Mouse (Mus musculus) stomach, postnatal 0 days (tissue): ENCODE measurements around the gene Pcnx2. TPM values are rescaled to one million over a fixed set of nuclear protein-coding genes. Genes with fewer than 3 reads are reported as not detected.
A peak's percentile ranks its signal among the peaks of the same experiment; 100 is the strongest.

Experiments used
- ATAC-seq: fragments of 200-750 bp; cut with Nextera tagmentation; 2 replicates; pipeline ENCODE4 v1.8.0; 2017; ENCODE audit not compliant: low FRiP score, low TSS enrichment
- DNase-seq: peaks from one replicate; pipeline ENCODE4 v3.0.0-alpha.2; 2016; ENCODE audit warnings: low spot score
- H3K27ac ChIP-seq: fragments of 300-500 bp; sonication (generic); replicated peaks from 2 replicates; pipeline ENCODE4 v1.5.1; 2014; ENCODE audit warnings: mild to moderate bottlenecking, control low read depth
- H3K27me3 ChIP-seq: fragments of 300-500 bp; sonication (generic); 2 replicates; pipeline ENCODE4 v1.6.1; 2014; ENCODE audit warnings: low read length; ENCODE audit not compliant: control insufficient read depth, insufficient read depth
- H3K36me3 ChIP-seq: fragments of 300-500 bp; sonication (generic); 2 replicates; pipeline ENCODE4 v1.6.1; 2014; ENCODE audit warnings: low read length, mixed read lengths; ENCODE audit not compliant: control insufficient read depth, insufficient read depth
- H3K4me1 ChIP-seq: fragments of 300-500 bp; sonication (generic); replicated peaks from 2 replicates; pipeline ENCODE4 v1.6.1; 2014; ENCODE audit warnings: antibody characterized with exemption; ENCODE audit not compliant: control insufficient read depth, insufficient read depth
- H3K4me2 ChIP-seq: fragments of 300-500 bp; sonication (generic); replicated peaks from 2 replicates; pipeline ENCODE4 v1.6.1; 2014; ENCODE audit warnings: low read depth, mild to moderate bottlenecking, control low read depth, moderate library complexity
- H3K4me3 ChIP-seq: fragments of 300-500 bp; sonication (generic); 2 replicates; pipeline ENCODE4 v1.5.1; 2014; ENCODE audit warnings: low read depth, low read length, control low read depth
- H3K9ac ChIP-seq: fragments of 300-500 bp; sonication (generic); 2 replicates; pipeline ENCODE4 v1.6.1; 2014; ENCODE audit warnings: mild to moderate bottlenecking, low read length, control low read depth, mixed read lengths
- H3K9me3 ChIP-seq: fragments of 300-500 bp; sonication (generic); 2 replicates; pipeline ENCODE4 v1.6.1; 2016; ENCODE audit warnings: low read length; ENCODE audit not compliant: control insufficient read depth
- CTCF ChIP-seq: IDR thresholded peaks from 2 replicates; pipeline ENCODE4 v1.5.1; 2016; ENCODE audit warnings: antibody characterized with exemption, low read depth, mild to moderate bottlenecking, moderate library complexity
- EP300 ChIP-seq: optimal IDR thresholded peaks from 2 replicates; pipeline ENCODE3; 2016; ENCODE audit warnings: antibody characterized with exemption
- WGBS: fragments of 180-500 bp; shearing (Covaris S2); extraction: QIAGEN DNeasy Blood & Tissue Kit; methylation state at CpG from one replicate; pipeline ENCODE4 v1.1.7; 2014; 5-methylcytosine and 5-hydroxymethylcytosine counted together
- polyA plus RNA-seq: library from polyadenylated mRNA; unstranded; fragments of >200 nt; fragmentation: Nextera tagmentation; extraction: Ambion mirVana; gene quantifications from 2 replicates; pipeline ENCODE4 v1.2.1, GENCODE M21; 2015

Pcnx2 gene
- polyA plus RNA-seq, 1 experiment from 2014 or later = 0.17 TPM

GRCm38 (mm10) chr8:125897388-125897787 is 729 bp downstream of the Pcnx2 start:
- ATAC-seq (no peak), DNase-seq (no peak)
- WGBS = 71% methylated on average over 11 of the region's 11 CpGs
- Histone ChIP-seq H3K4me2 (no peak overlapping the region), H3K27ac (no peak overlapping the region), H3K9ac (no peak overlapping the region), H3K27me3 (peaks cover 3% of the 10 kb centered on the region; the same call in 1 of the 2 replicates), H3K4me3 (no peak overlapping the region), H3K4me1 (no peaks in the 10 kb centered on the region), H3K9me3 (no peaks in the 10 kb centered on the region), H3K36me3 (no peaks in the 10 kb centered on the region)
- TF ChIP-seq CTCF = no peak
- TF ChIP-seq EP300 = no peak

GRCm38 (mm10) chr8:125889920-125890319 is 8.2 kb downstream of the Pcnx2 start:
- no peaks in the 10 kb centered on the region for H3K4me1 ChIP-seq
- H3K4me3 ChIP-seq = no peak overlapping the region
- no peak for ATAC-seq
- no peak overlapping the region for H3K9ac ChIP-seq
- H3K27me3 ChIP-seq = no peaks in the 10 kb centered on the region
- TF ChIP-seq CTCF (no peak), EP300 (no peak)
- DNase-seq = no peak
- H3K9me3 ChIP-seq = no peaks in the 10 kb centered on the region
- no peaks in the 10 kb centered on the region for H3K36me3 ChIP-seq
- H3K4me2 ChIP-seq = no peak overlapping the region
- WGBS = 55% methylated on average over 3 of the region's 3 CpGs
- H3K27ac ChIP-seq = no peak overlapping the region

- ATAC-seq (peak; percentile 49; the same call in 1 of the 2 replicates), DNase-seq (no peak)
- H3K9me3 ChIP-seq = no peaks in the 10 kb centered on the region
- no peak overlapping the region for H3K27ac ChIP-seq
- WGBS = 84% methylated on average over 9 of the region's 9 CpGs
- H3K36me3 ChIP-seq = no peaks in the 10 kb centered on the region
- TF ChIP-seq EP300 = no peak
- no peak for TF ChIP-seq CTCF
- H3K4me2 ChIP-seq = no peak overlapping the region
- no peaks in the 10 kb centered on the region for H3K27me3 ChIP-seq
- no peak overlapping the region for H3K4me3 ChIP-seq
- no peak overlapping the region for H3K9ac ChIP-seq
- H3K4me1 ChIP-seq = no peaks in the 10 kb centered on the region
Observed at GRCm38 (mm10) chr8:125887549-125887948, 10.6 kb downstream of the Pcnx2 start.

GRCm38 (mm10) chr8:125880447-125880846 is 17.7 kb downstream of the Pcnx2 start:
- WGBS = 82% methylated on average over 4 of the region's 4 CpGs

GRCm38 (mm10) chr8:125873250-125873534 is 24.9 kb downstream of the Pcnx2 start:
- no peak overlapping the region for H3K27ac ChIP-seq
- H3K9me3 ChIP-seq = no peaks in the 10 kb centered on the region
- no peaks in the 10 kb centered on the region for H3K27me3 ChIP-seq
- H3K4me2 ChIP-seq = no peak overlapping the region
- TF ChIP-seq EP300 (no peak), CTCF (no peak)
- H3K4me1 ChIP-seq = no peaks in the 10 kb centered on the region
- H3K36me3 ChIP-seq = no peaks in the 10 kb centered on the region
- 48% methylated on average over 2 of the region's 2 CpGs for WGBS
- ATAC-seq (peak; percentile 24; the same call in 1 of the 2 replicates), DNase-seq (peak; percentile 65)
- no peak overlapping the region for H3K4me3 ChIP-seq
- no peak overlapping the region for H3K9ac ChIP-seq

More at GRCm38 (mm10) chr8:125880447-125880846, 17.7 kb downstream of the Pcnx2 start:
- no peak overlapping the region for H3K27ac ChIP-seq
- no peaks in the 10 kb centered on the region for H3K27me3 ChIP-seq
- H3K36me3 ChIP-seq = no peaks in the 10 kb centered on the region
- no peak for ATAC-seq
- no peaks in the 10 kb centered on the region for H3K4me1 ChIP-seq
- no peak overlapping the region for H3K9ac ChIP-seq
- DNase-seq = no peak
- TF ChIP-seq CTCF (no peak), EP300 (no peak)
- H3K4me3 ChIP-seq = no peak overlapping the region
- H3K9me3 ChIP-seq = no peaks in the 10 kb centered on the region
- H3K4me2 ChIP-seq = no peak overlapping the region

- DNase-seq = no peak
- Histone ChIP-seq H3K4me3 (no peak overlapping the region), H3K27me3 (no peaks in the 10 kb centered on the region), H3K4me2 (no peak overlapping the region), H3K4me1 (no peaks in the 10 kb centered on the region), H3K9ac (no peak overlapping the region), H3K36me3 (no peaks in the 10 kb centered on the region), H3K9me3 (no peaks in the 10 kb centered on the region), H3K27ac (no peak overlapping the region)
- 55% methylated on average over 9 of the region's 9 CpGs for WGBS
- TF ChIP-seq CTCF = no peak
- no peak for TF ChIP-seq EP300
- peak; percentile 3; the same call in 1 of the 2 replicates for ATAC-seq
Observed at GRCm38 (mm10) chr8:125872501-125873249, 25.4 kb downstream of the Pcnx2 start.
